Mouse (Mus musculus) left cerebral cortex, postnatal 25 days (tissue): ENCODE measurements around the gene Tmed3. TPM values are rescaled to one million over a fixed set of nuclear protein-coding genes. Genes with fewer than 3 reads are reported as not detected.

ENCODE experiments used
- DNase-seq, 2 experiments: peaks; one replicate each; pipeline ENCODE4 v3.0.0; 2022; ENCODE audit warnings: low spot score in 2 of 2, mixed read lengths in 1 of 2
- intact Hi-C: fragments of 180-260 bp; cut with DNase I; formaldehyde crosslinking; loops from one replicate; pipeline ENCODE4 v1.15.1; 2025
- total RNA-seq, 2 experiments: library from RNA; stranded (reverse); gene quantifications; 2 replicates each; pipeline ENCODE4 v1.2.3; 2021

Gene Tmed3
- total RNA-seq, 2 experiments from 2014 or later = 29.0 to 31.4 TPM

GRCm38 (mm10) chr9:89650913-89651312, 54.0 kb downstream of the Tmed3 start:
- DNase-seq = no peak

More at GRCm38 (mm10) chr9:89650913-89651312, 54.0 kb downstream of the Tmed3 start:
- intact Hi-C loops = no loop called here

Other genes starting within 250 kb of the Tmed3 start
- 1 to 10 TPM; 5.1 to 6.5 TPM for gene Minar1, start 81.9 kb downstream of the Tmed3 start, total RNA-seq
- 10 to 100 TPM; 10.8 to 12.7 TPM for gene Ankrd34c, start 33.4 kb upstream of the Tmed3 start, total RNA-seq
- 100 to 1,000 TPM; 213 to 223 TPM for gene Rasgrf1, start 204.8 kb upstream of the Tmed3 start, total RNA-seq